Mouse (Mus musculus) cerebellum, postnatal 4 days (tissue): Measurements from ENCODE around the gene Epm2a.

Source experiments
- DNase-seq, 2 experiments: peaks; one replicate each; pipeline ENCODE4 v3.0.0; 2022; ENCODE audit warnings: low spot score in 2 of 2, mixed read lengths in 1 of 2

Gene Epm2a

DNA sequence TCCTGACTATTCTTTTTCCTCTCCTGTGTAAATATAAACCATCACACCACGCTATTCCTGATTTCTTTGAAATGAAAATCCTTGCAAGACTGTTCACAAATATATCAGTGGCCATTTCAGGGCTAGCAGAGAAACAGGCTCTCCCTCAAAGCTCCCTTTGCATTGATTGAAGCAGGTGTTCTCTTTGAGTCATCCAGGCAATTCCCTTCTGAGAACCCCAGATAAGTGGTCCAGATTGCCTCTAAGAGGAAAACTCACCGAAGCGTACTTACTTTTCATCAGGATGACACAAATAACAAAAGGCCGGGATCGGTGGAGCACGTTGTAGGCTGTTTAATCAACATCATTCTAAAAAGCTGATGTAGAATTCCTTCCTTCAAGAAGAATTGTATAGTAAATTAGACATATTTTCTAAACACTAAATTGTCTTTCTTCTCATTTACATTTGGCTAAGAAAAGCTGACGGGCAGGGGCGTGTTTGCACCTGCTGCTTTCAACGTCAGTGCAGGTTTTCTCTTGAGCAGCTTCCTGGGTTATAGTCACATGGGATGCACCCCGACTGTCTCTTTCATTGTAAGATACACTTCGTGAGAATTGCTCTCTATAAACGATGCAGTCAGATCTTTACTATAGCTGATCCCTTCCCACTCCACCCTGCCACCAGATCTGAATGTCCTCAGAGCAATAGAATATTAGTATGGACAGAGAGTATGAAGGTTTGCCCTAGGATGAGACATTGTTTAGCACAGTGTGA lies 86.0 kb downstream of the Epm2a start:
- no peak for DNase-seq

DNA sequence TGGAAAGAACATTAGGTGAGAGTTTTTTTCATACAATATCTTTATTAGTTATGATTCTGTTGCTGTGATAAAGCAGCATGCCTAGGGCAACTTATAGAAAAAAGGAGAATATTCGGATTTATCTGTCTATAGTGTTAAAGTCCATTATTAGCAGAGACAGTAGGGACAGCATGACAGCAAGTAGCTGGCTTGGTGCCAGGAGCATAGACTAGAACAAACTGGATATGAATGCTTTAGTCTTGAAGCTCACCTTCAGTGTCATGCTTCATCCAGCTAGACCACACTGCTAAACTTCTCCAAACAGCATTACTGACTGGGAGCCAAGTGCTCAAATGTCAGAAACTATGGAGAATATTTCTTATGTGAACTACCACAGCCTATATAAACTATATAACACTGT lies 93.8 kb downstream of the Epm2a start:
- DNase-seq = peak in 1 of 2 experiments; percentile 31

DNA sequence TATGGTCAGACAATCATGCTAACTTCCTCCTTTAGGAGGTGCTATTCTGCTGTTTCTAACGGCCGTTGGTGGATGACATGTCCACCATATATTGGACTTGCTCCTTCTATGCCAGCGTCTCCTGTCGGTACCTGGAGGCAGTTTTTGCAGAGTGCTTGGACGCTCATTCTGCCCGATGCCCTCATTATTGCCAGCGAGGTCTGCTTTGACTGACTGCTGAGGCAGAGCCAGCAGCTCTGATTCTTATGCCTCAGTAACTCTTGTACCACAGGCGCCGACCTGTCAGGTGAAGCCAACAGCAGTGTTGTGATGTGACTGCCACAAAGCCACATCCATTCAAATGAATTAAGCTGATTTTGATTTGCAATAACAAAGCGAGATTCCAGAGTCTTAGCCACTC lies 95.3 kb downstream of the Epm2a start:
- no peak for DNase-seq

DNA sequence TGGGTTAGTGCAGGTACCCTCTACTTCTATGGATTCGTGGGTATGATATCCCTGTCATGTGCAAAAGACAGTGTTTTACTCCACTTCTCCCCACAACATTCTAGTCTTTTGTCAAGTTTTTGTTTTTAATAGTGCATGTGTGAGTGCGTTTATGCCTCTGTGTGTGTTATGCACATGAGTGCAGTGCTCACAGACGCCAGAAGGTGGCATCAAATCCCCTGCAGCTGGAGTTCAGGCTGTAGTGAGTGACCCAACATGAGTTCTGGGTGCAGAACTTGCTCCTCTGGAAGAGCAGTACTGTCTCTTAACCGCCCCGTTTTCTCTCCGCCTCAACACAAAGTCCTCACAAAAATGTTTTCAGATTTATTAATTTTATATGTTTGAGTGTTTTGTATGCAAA lies 96.1 kb downstream of the Epm2a start:
- no peak for DNase-seq

DNA sequence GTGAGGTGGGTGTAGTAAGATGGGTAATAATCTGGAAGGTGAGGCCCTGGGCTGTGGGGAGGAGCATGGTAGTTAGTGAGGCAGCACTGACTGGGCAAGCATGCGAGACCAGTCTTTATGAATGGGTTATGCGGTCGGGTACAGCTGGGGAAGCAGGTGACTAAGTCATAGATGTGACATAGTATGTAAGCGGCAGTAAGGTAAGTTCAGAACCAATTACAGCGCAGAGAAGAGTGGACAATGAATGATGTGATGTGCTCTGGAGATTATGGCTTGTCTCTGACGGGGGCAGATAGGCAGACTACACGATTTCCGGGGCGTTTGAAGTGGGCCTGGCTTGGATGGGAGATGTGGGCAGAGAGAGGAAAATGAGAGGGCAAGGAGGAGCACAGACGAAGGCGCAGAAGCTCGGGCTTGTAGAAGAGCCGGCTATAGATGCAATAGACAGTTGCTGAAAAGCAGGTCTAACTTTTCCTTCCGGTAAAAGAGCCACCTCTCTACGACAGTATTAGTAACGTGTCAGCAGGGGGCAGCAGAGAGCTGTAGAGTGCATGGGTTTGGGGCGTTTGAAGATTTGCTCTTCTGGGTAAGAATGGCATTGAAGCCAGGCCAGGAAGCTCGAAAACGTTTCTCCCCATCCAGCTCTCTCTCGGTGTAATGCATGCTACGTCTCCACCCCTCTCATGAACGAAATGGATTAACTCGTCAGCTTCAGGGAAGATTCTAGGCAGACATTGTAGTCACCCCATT lies 106.5 kb downstream of the Epm2a start:
- peak; percentile 70 to 89 for DNase-seq

DNA sequence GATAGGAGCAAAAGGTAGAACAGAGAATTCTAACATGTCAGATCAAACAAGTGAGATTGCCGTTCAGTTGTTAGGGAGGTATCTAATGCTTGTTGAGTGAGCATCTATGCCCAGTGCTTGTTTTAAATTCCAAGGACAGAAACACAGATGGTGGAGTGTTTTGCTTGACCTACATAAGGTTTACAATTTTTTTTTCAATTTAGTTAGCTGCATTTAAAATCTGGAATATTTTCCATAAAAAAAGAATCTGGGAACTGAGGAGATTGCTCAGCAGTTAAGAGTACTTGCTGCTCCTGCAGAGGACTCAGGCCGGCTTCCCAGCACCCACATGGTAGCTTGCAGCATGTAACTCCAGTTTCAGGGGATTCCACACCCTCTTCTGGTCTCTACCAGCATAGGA lies 109.3 kb downstream of the Epm2a start:
- no peak for DNase-seq

DNA sequence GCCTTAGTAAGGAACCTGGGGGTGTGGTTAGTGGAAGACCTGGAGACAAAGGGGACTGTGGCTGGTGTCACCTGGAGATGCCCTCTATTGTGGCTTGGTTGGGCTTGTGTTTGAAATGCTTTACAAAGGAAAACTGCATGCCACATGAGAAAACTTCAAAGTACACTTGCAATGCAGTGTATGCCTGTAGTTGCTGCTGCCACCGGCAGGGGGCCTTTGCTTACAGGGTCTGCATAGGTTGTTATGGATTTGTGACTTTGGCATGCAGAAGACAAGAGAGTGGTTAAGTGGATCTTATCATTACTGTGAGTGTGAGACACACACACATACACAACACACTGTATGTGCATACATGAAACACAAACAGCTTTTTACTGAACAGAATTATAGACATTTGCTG lies 114.2 kb downstream of the Epm2a start:
- peak in 1 of 2 experiments; percentile 14 for DNase-seq

DNA sequence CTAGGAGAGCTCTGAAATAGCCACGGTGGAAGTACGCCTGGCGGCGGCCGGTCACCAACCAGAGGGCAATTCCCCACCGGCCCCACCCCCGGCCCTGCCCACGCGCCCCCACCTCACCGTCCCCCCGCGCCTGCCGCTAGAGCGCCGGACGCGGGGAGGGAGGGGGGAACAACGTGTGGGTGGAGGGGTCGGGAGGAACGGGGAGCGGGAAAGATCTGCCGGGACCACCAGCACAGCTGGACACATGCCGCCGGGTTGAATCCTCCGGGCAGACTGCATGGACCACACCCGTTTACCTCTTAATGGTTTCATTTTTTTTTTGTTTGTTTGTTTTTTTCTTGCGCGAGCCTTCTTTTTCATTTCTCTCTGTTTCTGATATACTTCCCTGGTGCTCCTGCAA lies 148.8 kb downstream of the Epm2a start:
- DNase-seq = peak; percentile 66
